Mouse (Mus musculus) limb, embryonic 15.5 days (tissue): ENCODE data around the gene Sema4f. TPM values are rescaled to one million over a fixed set of nuclear protein-coding genes. Genes with fewer than 3 reads are reported as not detected.

Experiments used
- ATAC-seq: fragments of 200-750 bp; cut with Nextera tagmentation; 2 replicates; pipeline ENCODE4 v1.8.0; 2017; ENCODE audit warnings: low read depth, moderate TSS enrichment; ENCODE audit not compliant: insufficient number of reproducible peaks, low FRiP score, low TSS enrichment
- H3K27ac ChIP-seq: fragments of 300-500 bp; sonication (generic); 2 replicates; pipeline ENCODE4 v1.5.1; 2015; ENCODE audit warnings: moderate library complexity, mild to moderate bottlenecking, inconsistent platforms
- H3K27me3 ChIP-seq: fragments of 300-500 bp; sonication (generic); 2 replicates; pipeline ENCODE4 v1.6.1; 2015; ENCODE audit warnings: inconsistent platforms
- H3K36me3 ChIP-seq: fragments of 300-500 bp; sonication (generic); 2 replicates; pipeline ENCODE4 v1.6.1; 2015; ENCODE audit warnings: inconsistent platforms
- H3K4me1 ChIP-seq: fragments of 300-500 bp; sonication (generic); 2 replicates; pipeline ENCODE4 v1.6.1; 2015; ENCODE audit warnings: inconsistent platforms
- H3K4me2 ChIP-seq: fragments of 300-500 bp; sonication (generic); 2 replicates; pipeline ENCODE4 v1.6.1; 2015; ENCODE audit warnings: mild to moderate bottlenecking, inconsistent platforms
- H3K4me3 ChIP-seq: fragments of 300-500 bp; sonication (generic); 2 replicates; pipeline ENCODE4 v1.5.1; 2015; ENCODE audit warnings: mild to moderate bottlenecking, inconsistent platforms
- H3K9ac ChIP-seq: fragments of 300-500 bp; sonication (generic); 2 replicates; pipeline ENCODE4 v1.6.1; 2015; ENCODE audit warnings: inconsistent platforms
- H3K9me3 ChIP-seq: fragments of 300-500 bp; sonication (generic); 2 replicates; pipeline ENCODE4 v1.6.1; 2016; ENCODE audit warnings: inconsistent platforms
- WGBS: fragments of 180-500 bp; shearing (Covaris S2); methylation state at CpG from one replicate; pipeline ENCODE4 v1.1.7; 2015; 5-methylcytosine and 5-hydroxymethylcytosine counted together
- polyA plus RNA-seq: library from polyadenylated mRNA; unstranded; fragments of >200 nt; fragmentation: Nextera tagmentation; extraction: Ambion mirVana; gene quantifications from 2 replicates; pipeline ENCODE4 v1.2.1, GENCODE M21; 2015

The Sema4f gene
- polyA plus RNA-seq, 1 experiment from 2014 or later = 2.1 TPM

DNA sequence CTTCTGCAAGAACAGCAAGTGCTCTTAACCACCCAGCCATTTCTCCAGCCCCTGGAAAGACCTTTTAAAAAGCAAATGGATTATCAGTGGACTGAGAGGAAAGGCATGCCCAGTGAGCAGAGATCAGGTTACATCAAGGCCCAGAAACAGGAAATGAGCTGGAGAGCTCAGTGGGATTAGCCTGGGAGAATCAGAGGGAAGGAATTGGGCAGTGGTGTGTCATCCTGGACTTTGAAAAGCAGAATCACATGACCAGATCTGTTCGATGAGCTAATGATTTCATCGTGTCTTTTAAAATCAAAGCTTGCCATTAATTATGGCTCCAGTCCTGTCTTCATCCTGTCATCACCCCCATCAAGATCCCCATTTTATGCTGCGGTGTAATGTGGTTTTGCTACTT, 77.5 kb downstream of the Sema4f start:
- H3K9me3 ChIP-seq = 0 out of 2 replicates have a peak, but pooled peaks cover 6% of the 10 kb centered on the region
- no peak overlapping the region for H3K27ac ChIP-seq
- no peak for ATAC-seq
- no peak overlapping the region for H3K9ac ChIP-seq
- no peaks in the 10 kb centered on the region for H3K27me3 ChIP-seq
- peaks cover 11% of the 10 kb centered on the region; the same call in 1 of the 2 replicates for H3K4me1 ChIP-seq
- no peaks in the 10 kb centered on the region for H3K36me3 ChIP-seq
- 33% methylated on average over 3 of the region's 3 CpGs for WGBS
- H3K4me2 ChIP-seq = no peak overlapping the region
- no peak overlapping the region for H3K4me3 ChIP-seq

Other genes with a start within 250 kb of the Sema4f start
- 89.2 and 92.9 TPM in 2 replicates for gene Pole4, start 234.4 kb downstream of the Sema4f start, polyA plus RNA-seq
- 25.4 TPM in 2 replicates for gene Hk2, start 165.3 kb downstream of the Sema4f start, polyA plus RNA-seq
- 0.70 and 0.86 TPM in 2 replicates for gene M1ap, start 7.1 kb upstream of the Sema4f start, polyA plus RNA-seq
- 13.1 and 15.7 TPM in 2 replicates for gene Dok1, start 93.7 kb upstream of the Sema4f start, polyA plus RNA-seq
- 31.2 and 34.9 TPM in 2 replicates for gene Loxl3, start 94.4 kb upstream of the Sema4f start, polyA plus RNA-seq
- gene Aup1, start 114.8 kb upstream of the Sema4f start, polyA plus RNA-seq = 181 and 186 TPM in 2 replicates
- 64.6 and 70.6 TPM in 2 replicates for gene Htra2, start 115.5 kb upstream of the Sema4f start, polyA plus RNA-seq
- 0.57 and 1.3 TPM in 2 replicates for gene Dqx1, start 118.1 kb upstream of the Sema4f start, polyA plus RNA-seq
- gene Tlx2, start 130.5 kb upstream of the Sema4f start, polyA plus RNA-seq = not detected in 2 replicates
- 29.2 and 31.9 TPM in 2 replicates for gene Pcgf1, start 138.1 kb upstream of the Sema4f start, polyA plus RNA-seq
- 0.41 and 0.50 TPM in 2 replicates for gene Lbx2, start 146.6 kb upstream of the Sema4f start, polyA plus RNA-seq
- 2.0 and 2.5 TPM in 2 replicates for gene Ccdc142, start 161.8 kb upstream of the Sema4f start, polyA plus RNA-seq
- gene Gm42688, start 161.8 kb upstream of the Sema4f start, polyA plus RNA-seq = 2.5 and 3.5 TPM in 2 replicates
- 119 and 123 TPM in 2 replicates for gene Mrpl53, start 169.3 kb upstream of the Sema4f start, polyA plus RNA-seq
- 41.8 and 53.8 TPM in 2 replicates for gene Mogs, start 175.7 kb upstream of the Sema4f start, polyA plus RNA-seq
- 89.8 and 91.4 TPM in 2 replicates for gene Wbp1, start 181.8 kb upstream of the Sema4f start, polyA plus RNA-seq
- gene Ino80b, start 185.7 kb upstream of the Sema4f start, polyA plus RNA-seq = 9.9 and 10.0 TPM in 2 replicates
- 76.7 and 79.5 TPM in 2 replicates for gene Rtkn, start 195.7 kb upstream of the Sema4f start, polyA plus RNA-seq
- gene Wdr54, start 216.6 kb upstream of the Sema4f start, polyA plus RNA-seq = 4.8 and 5.4 TPM in 2 replicates
- gene 1700003E16Rik, start 216.6 kb upstream of the Sema4f start, polyA plus RNA-seq = 3.1 and 3.4 TPM in 2 replicates
- 90.3 and 91.9 TPM in 2 replicates for gene Dctn1, start 226.2 kb upstream of the Sema4f start, polyA plus RNA-seq